Mouse (Mus musculus) gastrocnemius, postnatal 25 days (tissue): ENCODE measurements at regions not wholly inside any gene's neighbourhood (a gene's known extent, or its start where the extent isn't known, plus 50 kb on each side); places are given as distances from the start of the nearest gene placed in this dataset.

ENCODE experiments used
- DNase-seq: peaks from one replicate; pipeline ENCODE4 v3.0.0; 2022

- no peak for DNase-seq
Observed at GRCm38 (mm10) chr5:75880088-75880684, 98.1 kb downstream of the Kdr start.

- DNase-seq = no peak
Observed at GRCm38 (mm10) chr5:75878361-75878760, 99.9 kb downstream of the Kdr start.

DNA sequence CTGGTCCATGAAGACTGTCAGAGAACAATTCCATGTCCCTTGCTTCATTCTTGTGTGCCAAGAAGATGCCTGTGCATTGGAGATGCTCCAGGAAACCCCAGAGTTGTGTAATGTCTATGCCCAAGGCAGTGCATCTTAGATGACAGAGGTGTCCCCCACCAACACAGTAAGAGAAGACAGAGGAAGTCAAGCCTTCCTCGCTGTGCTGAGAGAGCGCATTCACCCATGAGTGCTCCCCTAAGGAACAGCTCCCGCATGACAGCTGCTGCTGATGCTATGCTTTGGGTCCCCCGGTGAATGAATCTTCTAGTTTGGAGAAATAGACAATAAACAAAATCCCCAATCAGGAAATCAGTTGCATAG is 100.7 kb downstream of the Kdr start:
- no peak for DNase-seq

DNA sequence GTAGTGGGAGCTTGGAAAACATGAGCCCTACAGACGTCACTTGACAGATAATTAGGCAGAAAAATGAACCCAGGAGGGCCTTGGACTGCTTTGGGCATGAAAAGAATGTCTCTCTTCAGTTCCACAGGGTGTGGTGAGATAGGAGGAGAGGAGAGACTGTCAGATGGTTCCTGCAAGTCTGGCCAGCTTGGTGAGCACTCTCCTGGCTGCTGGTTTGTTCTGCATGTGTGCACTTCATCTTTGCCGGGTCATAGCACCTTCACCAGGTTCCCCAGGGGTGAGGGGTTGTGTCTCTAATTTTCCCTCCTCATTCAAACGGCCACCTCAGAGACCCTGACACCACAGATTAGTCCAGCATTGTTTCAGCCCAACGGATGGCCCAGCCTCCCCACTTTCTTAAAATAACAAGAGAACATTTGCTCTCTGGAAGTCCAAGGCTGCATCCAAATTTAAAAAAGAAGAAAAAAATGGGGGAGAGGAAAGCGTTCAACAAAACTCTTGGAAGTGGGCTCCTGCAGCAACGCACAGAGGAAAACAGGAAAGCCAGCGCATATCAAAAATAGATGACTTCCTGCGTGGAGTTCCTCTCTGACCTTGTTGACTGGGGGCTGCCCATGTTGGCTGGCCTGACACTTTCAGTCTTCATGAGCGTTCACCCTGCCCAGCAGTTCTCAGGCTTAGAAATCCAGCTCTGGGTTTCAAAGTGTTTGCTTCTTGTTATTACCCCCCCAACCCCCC is 101.2 kb downstream of the Kdr start:
- DNase-seq = no peak

DNA sequence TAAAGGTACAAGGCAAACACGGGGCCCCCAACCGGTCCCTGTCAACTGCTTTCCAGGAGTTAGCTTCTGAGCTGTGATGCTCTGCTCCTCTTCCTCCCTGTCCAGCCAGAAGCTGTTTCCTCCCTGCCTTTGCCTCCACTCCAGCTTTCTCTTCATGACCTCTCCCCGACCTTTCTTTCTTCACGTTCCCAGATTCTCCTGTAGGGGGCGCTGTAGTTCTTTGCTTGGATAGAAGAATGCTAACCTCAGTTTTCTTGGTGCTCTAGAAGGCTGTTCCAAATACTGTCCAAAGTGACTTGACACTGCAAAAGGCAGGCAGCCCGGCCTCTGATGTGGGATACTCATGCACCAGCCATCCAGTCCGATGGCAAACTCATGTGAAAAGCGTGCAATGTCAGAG is 107.1 kb downstream of the Kdr start:
- peak; percentile 51 for DNase-seq

- DNase-seq = no peak
Observed at GRCm38 (mm10) chr5:75870666-75871065, 107.6 kb downstream of the Kdr start.

GRCm38 (mm10) chr5:75869535-75869934 is 108.7 kb downstream of the Kdr start:
- DNase-seq = no peak

DNA sequence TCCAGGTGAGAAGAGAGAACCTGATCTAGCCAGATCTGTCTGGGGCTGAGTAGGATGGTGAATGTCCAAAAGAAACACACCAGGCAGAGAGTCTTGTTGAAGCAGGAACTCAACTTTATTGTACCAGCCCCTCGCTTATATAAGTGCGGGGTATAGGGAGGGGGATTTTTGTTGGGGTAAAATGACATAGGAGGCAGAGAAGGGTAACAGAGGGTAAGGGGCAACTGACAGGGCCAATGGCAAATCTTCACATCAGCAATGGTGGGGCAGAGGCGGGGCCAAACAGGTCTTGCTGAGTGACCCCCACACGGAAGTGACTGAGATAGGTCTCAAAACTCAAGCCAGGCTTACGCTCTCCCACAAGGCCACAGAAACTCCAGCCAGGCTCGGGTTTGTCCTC is 113.2 kb downstream of the Kdr start:
- no peak for DNase-seq

GRCm38 (mm10) chr5:75863358-75863757 is 114.9 kb downstream of the Kdr start:
- DNase-seq = no peak

- DNase-seq = no peak
Observed at GRCm38 (mm10) chr5:75862630-75862991, 115.6 kb downstream of the Kdr start.

GRCm38 (mm10) chr5:75861916-75862629 is 116.2 kb downstream of the Kdr start:
- no peak for DNase-seq

DNA sequence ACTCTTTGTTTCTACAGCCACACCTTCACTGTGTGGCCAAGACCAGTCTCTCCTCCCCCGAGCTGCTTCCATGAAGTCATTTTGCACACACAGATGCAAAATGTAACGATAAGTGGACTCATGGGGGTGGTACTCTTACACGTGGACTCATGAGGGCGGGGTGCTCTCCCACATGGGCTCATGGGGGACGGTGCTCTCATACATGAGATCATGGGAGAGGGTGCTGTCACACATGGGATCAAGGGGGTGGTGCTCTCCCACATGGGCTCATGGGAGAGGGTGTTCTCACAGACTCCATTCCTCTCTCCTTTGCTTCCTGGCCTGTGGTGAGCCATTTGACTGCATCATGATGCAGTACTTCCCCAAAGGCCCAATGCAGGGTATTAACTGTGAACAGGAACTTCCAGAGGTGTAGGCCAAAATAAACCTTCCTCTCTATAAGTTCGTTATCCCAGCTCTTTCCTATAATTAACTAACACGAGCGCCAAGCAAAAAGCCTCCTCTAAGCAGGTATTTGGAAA is 118.9 kb downstream of the Kdr start:
- no peak for DNase-seq

GRCm38 (mm10) chr5:75850855-75851254 is 127.4 kb downstream of the Kdr start:
- DNase-seq = no peak

- no peak for DNase-seq
Observed at GRCm38 (mm10) chr5:75847966-75848365, 130.3 kb downstream of the Kdr start.

DNA sequence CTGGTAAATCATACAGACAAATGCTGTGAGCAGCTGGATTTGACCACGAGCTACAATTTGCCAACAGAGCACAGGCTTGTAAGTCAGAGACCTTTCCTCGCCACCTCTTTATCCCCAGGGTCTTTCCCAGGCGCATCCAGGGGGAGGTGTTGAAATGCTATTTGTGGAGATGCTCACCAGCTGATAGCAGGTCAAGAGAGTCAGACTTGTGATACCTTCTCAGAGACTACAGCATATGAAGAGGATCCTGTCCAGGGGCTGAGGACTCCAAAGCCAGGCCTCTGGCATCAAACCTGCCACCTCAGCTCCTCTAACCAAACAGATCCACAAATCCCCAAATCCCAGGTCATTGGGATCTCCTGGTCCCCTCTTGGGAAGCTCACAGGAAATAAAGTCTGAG is 130.9 kb downstream of the Kdr start:
- DNase-seq = no peak

- DNase-seq = no peak
Observed at GRCm38 (mm10) chr5:75846016-75846415, 132.2 kb downstream of the Kdr start.

- DNase-seq = no peak
Observed at GRCm38 (mm10) chr5:75843807-75844206, 134.5 kb downstream of the Kdr start.

- no peak for DNase-seq
Observed at GRCm38 (mm10) chr5:75840421-75840820, 137.8 kb downstream of the Kdr start.

GRCm38 (mm10) chr5:75835556-75835961 is 142.7 kb downstream of the Kdr start:
- DNase-seq = peak; percentile 54

GRCm38 (mm10) chr5:75834766-75835555 is 143.3 kb downstream of the Kdr start:
- no peak for DNase-seq

- no peak for DNase-seq
Observed at GRCm38 (mm10) chr5:75832341-75832740, 145.9 kb downstream of the Kdr start.

- no peak for DNase-seq
Observed at GRCm38 (mm10) chr5:75829850-75830625, 148.2 kb downstream of the Kdr start.
